Mouse (Mus musculus) thymus, adult 2 months (tissue): ENCODE results near the gene Pidd1. TPM values are rescaled to one million over a fixed set of nuclear protein-coding genes. Genes with fewer than 3 reads are reported as not detected.

Experiments
- DNase-seq: peaks from one replicate; pipeline ENCODE4 v3.0.0; 2021
- H3K27ac ChIP-seq: fragments of 200-500 bp; 2 replicates; pipeline ENCODE4 v1.5.1; 2012; ENCODE audit warnings: low read length, control low read depth; ENCODE audit not compliant: control insufficient read depth, insufficient read depth
- H3K27me3 ChIP-seq: fragments of 200-500 bp; 2 replicates; pipeline ENCODE4 v1.6.1; 2012; ENCODE audit warnings: mild to moderate bottlenecking, low read length, moderate library complexity, mixed read lengths; ENCODE audit not compliant: control insufficient read depth, insufficient read depth
- H3K36me3 ChIP-seq: fragments of 200-500 bp; 2 replicates; pipeline ENCODE4 v1.6.1; 2012; ENCODE audit warnings: mild to moderate bottlenecking, low read length, moderate library complexity; ENCODE audit not compliant: control insufficient read depth, insufficient read depth
- H3K4me1 ChIP-seq: fragments of 200-500 bp; replicated peaks from 2 replicates; pipeline ENCODE4 v1.6.1; 2012; ENCODE audit warnings: low read length; ENCODE audit not compliant: control insufficient read depth, insufficient read depth
- H3K4me3 ChIP-seq: fragments of 200-500 bp; 2 replicates; pipeline ENCODE4 v1.5.1; 2012; ENCODE audit warnings: mild to moderate bottlenecking, low read length, control low read depth, moderate library complexity; ENCODE audit not compliant: control insufficient read depth, insufficient read depth
- CTCF ChIP-seq: fragments of 200-500 bp; IDR thresholded peaks from 2 replicates; pipeline ENCODE4 v1.5.1; 2012; ENCODE audit warnings: mild to moderate bottlenecking, control low read depth, low read length, moderate library complexity, borderline replicate concordance; ENCODE audit not compliant: control insufficient read depth, poor library complexity, insufficient read depth; ENCODE audit errors: extremely low read depth
- POLR2A ChIP-seq: fragments of 200-500 bp; IDR thresholded peaks from 2 replicates; pipeline ENCODE4 v1.6.1; 2012; ENCODE audit warnings: mild to moderate bottlenecking, low read length, control low read depth, moderate library complexity; ENCODE audit not compliant: control insufficient read depth, poor library complexity, insufficient read depth; ENCODE audit errors: extremely low read depth
- WGBS: fragments of 180-500 bp; shearing (Covaris S2); methylation state at CpG from one replicate; pipeline ENCODE4 v1.1.7; 2018; 5-methylcytosine and 5-hydroxymethylcytosine counted together
- polyA plus RNA-seq: library from polyadenylated mRNA; depleted of rRNA; stranded (reverse); fragments of >200 nt; gene quantifications from 2 replicates; pipeline ENCODE4 v1.2.3, GENCODE M21; 2012

The Pidd1 gene
- polyA plus RNA-seq, 1 experiment, result 109 TPM

- Histone ChIP-seq H3K4me3 (no peak overlapping the region), H3K4me1 (peaks cover 48% of the 10 kb centered on the region), H3K27me3 (peaks cover 11% of the 10 kb centered on the region; the same call in 1 of the 2 replicates), H3K27ac (no peak overlapping the region), H3K36me3 (no peaks in the 10 kb centered on the region)
- DNase-seq, result no peak
- WGBS, result 7% methylated on average over 5 of the region's 5 CpGs
- TF ChIP-seq CTCF (no peak), POLR2A (no peak)
Measured at GRCm38 (mm10) chr7:141478270-141478748, 34.5 kb upstream of the Pidd1 start.

- H3K4me3 ChIP-seq, result no peak overlapping the region
- TF ChIP-seq CTCF, result no peak
- TF ChIP-seq POLR2A, result no peak
- 3% methylated on average over 4 of the region's 4 CpGs for WGBS
- H3K27ac ChIP-seq, result no peak overlapping the region
- H3K36me3 ChIP-seq, result no peaks in the 10 kb centered on the region
- H3K4me1 ChIP-seq, result peaks cover 48% of the 10 kb centered on the region
- peaks cover 11% of the 10 kb centered on the region; the same call in 1 of the 2 replicates for H3K27me3 ChIP-seq
- no peak for DNase-seq
Measured at GRCm38 (mm10) chr7:141477578-141478269, 33.9 kb upstream of the Pidd1 start.

GRCm38 (mm10) chr7:141476981-141477370 is 33.2 kb upstream of the Pidd1 start:
- no peaks in the 10 kb centered on the region for H3K36me3 ChIP-seq
- peaks cover 42% of the 10 kb centered on the region for H3K4me1 ChIP-seq
- H3K27ac ChIP-seq, result no peak overlapping the region
- TF ChIP-seq CTCF (no peak), POLR2A (no peak)
- no peak for DNase-seq
- H3K4me3 ChIP-seq, result no peak overlapping the region
- WGBS, result 4% methylated on average over 7 of the region's 7 CpGs
- peaks cover 5% of the 10 kb centered on the region; the same call in 1 of the 2 replicates for H3K27me3 ChIP-seq

GRCm38 (mm10) chr7:141476226-141476980 is 32.6 kb upstream of the Pidd1 start:
- 2% methylated on average over 16 of the region's 17 CpGs for WGBS
- Histone ChIP-seq H3K4me1 (peaks cover 37% of the 10 kb centered on the region), H3K27me3 (no peaks in the 10 kb centered on the region; the same call in 1 of the 2 replicates), H3K4me3 (peak overlapping the region; percentile 4; the same call in 1 of the 2 replicates), H3K36me3 (no peaks in the 10 kb centered on the region), H3K27ac (no peak overlapping the region)
- TF ChIP-seq CTCF, result no peak
- TF ChIP-seq POLR2A, result no peak
- DNase-seq, result no peak

- Histone ChIP-seq H3K4me3 (peak overlapping the region; percentile 70), H3K4me1 (peaks cover 31% of the 10 kb centered on the region), H3K27ac (no peak overlapping the region), H3K27me3 (no peaks in the 10 kb centered on the region), H3K36me3 (no peaks in the 10 kb centered on the region)
- TF ChIP-seq POLR2A (no peak), CTCF (no peak)
- WGBS, result 3% methylated on average over 12 of the region's 12 CpGs
- no peak for DNase-seq
Measured at GRCm38 (mm10) chr7:141475805-141476158, 32.0 kb upstream of the Pidd1 start.

- Histone ChIP-seq H3K4me1 (peaks cover 31% of the 10 kb centered on the region), H3K36me3 (0 out of 2 replicates have a peak, but pooled peaks cover under 1% of the 10 kb centered on the region), H3K4me3 (peak within 1 kb of the TSS; percentile 70), H3K27me3 (no peaks in the 10 kb centered on the region), H3K27ac (no peak within 1 kb of the TSS)
- DNase-seq, result peak; percentile 81
- under 1% methylated on average over 87 of the region's 87 CpGs for WGBS
- TF ChIP-seq CTCF (peak; percentile 48; the same call in 1 of the 2 replicates), POLR2A (peak; percentile 62)
Measured at GRCm38 (mm10) chr7:141475011-141475804, 31.4 kb upstream of the Pidd1 start, which contains the start of the genes Polr2l and Tspan4. Gene Polr2l (minus strand): TSS chr7:141475132. Gene Tspan4 (plus strand): TSS chr7:141475240.
